Mouse (Mus musculus) adipose tissue, adult 10 weeks (tissue): ENCODE results near the gene Fbxw27. TPM values are rescaled to one million over a fixed set of nuclear protein-coding genes. Genes with fewer than 3 reads are reported as not detected.

Experiments used
- polyA plus RNA-seq: library from polyadenylated mRNA; stranded (reverse); fragments of 350-450 nt; fragmentation: Illumina TruSeq; extraction: RNeasy Lipid Tissue Mini Kit (QIAGEN cat#74804); gene quantifications from one replicate; pipeline ENCODE4 v1.2.3, GENCODE M21; 2014; ENCODE audit warnings: low read depth, low replicate concordance

Fbxw27 gene
- 1.2 TPM for polyA plus RNA-seq

GRCm38 (mm10) chr9:109790570-109790969 lies at the start of gene Fbxw27:
Gene Fbxw27, minus strand, starts transcription at chr9:109790670.

GRCm38 (mm10) chr9:109832391-109833087 lies 42.1 kb upstream of the Fbxw27 start, which contains the start of gene Nme6:
Gene Nme6, plus strand, starts transcription at chr9:109832749.

GRCm38 (mm10) chr9:109811980-109812379 lies 21.5 kb upstream of the Fbxw27 start, which contains the start of gene Spink8:
Gene Spink8, plus strand, starts transcription at chr9:109812280.

GRCm38 (mm10) chr9:109745989-109746388 lies 44.5 kb downstream of the Fbxw27 start, which contains the start of gene Fbxw26:
Gene Fbxw26, minus strand, starts transcription at chr9:109746089.

Other genes starting within 250 kb of the Fbxw27 start
- gene Fbxw15, start 222.4 kb downstream of the Fbxw27 start, polyA plus RNA-seq: 0.41 TPM
- gene Fbxw24, start 164.6 kb downstream of the Fbxw27 start, polyA plus RNA-seq: not detected
- not detected for gene Fbxw25, start 126.0 kb downstream of the Fbxw27 start, polyA plus RNA-seq
- gene Fbxw18, start 88.0 kb downstream of the Fbxw27 start, polyA plus RNA-seq: 0.20 TPM
- not detected for gene Fbxw26, start 44.6 kb downstream of the Fbxw27 start, polyA plus RNA-seq
- gene Spink8, start 21.6 kb upstream of the Fbxw27 start, polyA plus RNA-seq: 6,153 TPM
- gene Nme6, start 42.1 kb upstream of the Fbxw27 start, polyA plus RNA-seq: 30.1 TPM
- not detected for gene Camp, start 58.9 kb upstream of the Fbxw27 start, polyA plus RNA-seq
- gene Cdc25a, start 84.9 kb upstream of the Fbxw27 start, polyA plus RNA-seq: 6.6 TPM
- 65.4 TPM for gene Map4, start 140.8 kb upstream of the Fbxw27 start, polyA plus RNA-seq